Mouse (Mus musculus) left cerebral cortex, adult 6 months (tissue): ENCODE data around the gene Ccl9. TPM values are rescaled to one million over a fixed set of nuclear protein-coding genes. Genes with fewer than 3 reads are reported as not detected.

Experiments
- long read RNA-seq, 2 experiments: library from polyadenylated mRNA; unstranded; transcript quantifications; one replicate each; pipeline ENCODE4 v2.0.0; 2019 to 2020
- polyA plus RNA-seq: library from polyadenylated mRNA; unstranded; fragments of <200 nt; fragmentation: Nextera tagmentation; gene quantifications from 2 replicates; pipeline ENCODE4 v1.2.3, GENCODE M21; 2021

Gene Ccl9
- 0.67 and 2.3 TPM in 2 replicates for polyA plus RNA-seq
- long read RNA-seq, experiment 1: 0 reads
- long read RNA-seq, experiment 2, partial matches to known transcripts: 0 of 4 reads
- long read RNA-seq, experiment 2, other reads (novel, unspliced or antisense): 1 of 4 reads

GRCm38 (mm10) chr11:83578186-83578760, at the start of gene Ccl9:
TSS of gene Ccl9 (minus strand) at chr11:83578636.

GRCm38 (mm10) chr11:83592853-83593252, 14.4 kb upstream of the Ccl9 start, which contains the start of gene Ccl6:
TSS of gene Ccl6 (minus strand) at chr11:83593087.

GRCm38 (mm10) chr11:83530360-83530759, 48.1 kb downstream of the Ccl9 start, which contains the start of gene Ccl5:
TSS of gene Ccl5 (minus strand) at chr11:83530518.

Other genes starting within 250 kb of the Ccl9 start
- gene Rasl10b, start 169.5 kb downstream of the Ccl9 start, polyA plus RNA-seq: 22.6 and 32.3 TPM in 2 replicates
- gene Gas2l2, start 149.2 kb downstream of the Ccl9 start, polyA plus RNA-seq: 0.29 TPM in 2 replicates
- 0.82 and 1.1 TPM in 2 replicates for gene 1700020L24Rik, start 141.0 kb downstream of the Ccl9 start, polyA plus RNA-seq
- gene Mmp28, start 115.6 kb downstream of the Ccl9 start, polyA plus RNA-seq: 1.0 and 2.0 TPM in 2 replicates
- 0.81 and 0.97 TPM in 2 replicates for gene Taf15, start 105.5 kb downstream of the Ccl9 start, polyA plus RNA-seq
- not detected in 2 replicates for gene Heatr9, start 56.5 kb downstream of the Ccl9 start, polyA plus RNA-seq
- gene Ccl5, start 48.1 kb downstream of the Ccl9 start, polyA plus RNA-seq: 0.74 and 5.3 TPM in 2 replicates
- gene Ccl6, start 14.5 kb upstream of the Ccl9 start, polyA plus RNA-seq: 3.0 TPM in 2 replicates
- gene Rpl9-ps1, start 67.0 kb upstream of the Ccl9 start, polyA plus RNA-seq: not detected in 2 replicates
- 1.0 and 1.1 TPM in 2 replicates for gene Ccl3, start 70.7 kb upstream of the Ccl9 start, polyA plus RNA-seq
- gene Ccl4, start 83.9 kb upstream of the Ccl9 start, polyA plus RNA-seq: 0.78 and 1.6 TPM in 2 replicates
- 2.4 and 3.2 TPM in 2 replicates for gene Wfdc17, start 125.4 kb upstream of the Ccl9 start, polyA plus RNA-seq
- gene Wfdc18, start 130.4 kb upstream of the Ccl9 start, polyA plus RNA-seq: 9.6 and 12.4 TPM in 2 replicates
- not detected in 2 replicates for gene Wfdc21, start 168.3 kb upstream of the Ccl9 start, polyA plus RNA-seq
- gene Heatr6, start 175.1 kb upstream of the Ccl9 start, polyA plus RNA-seq: 5.9 and 6.4 TPM in 2 replicates